Mouse (Mus musculus) left cerebral cortex, postnatal 36 days (tissue): ENCODE measurements at regions not wholly inside any gene's neighbourhood (a gene's known extent, or its start where the extent isn't known, plus 50 kb on each side); places are given as distances from the start of the nearest gene placed in this dataset.

ENCODE experiments used
- DNase-seq, 2 experiments: peaks; one replicate each; pipeline ENCODE4 v3.0.0; 2021 to 2022; ENCODE audit warnings: low spot score in 2 of 2, mixed read lengths in 1 of 2
- intact Hi-C: fragments of 180-260 bp; cut with DNase I; formaldehyde crosslinking; loops from one replicate; pipeline ENCODE4 v1.15.1; 2025

- DNase-seq, result no peak
- intact Hi-C loops, result no loop called here
These were observed 230.5 kb upstream of the Spdye4c start for GRCm38 (mm10) chr2:128360517-128360916.

GRCm38 (mm10) chr2:128361436-128361835 is 229.6 kb upstream of the Spdye4c start:
- DNase-seq, result no peak

GRCm38 (mm10) chr2:128364161-128364560 is 226.8 kb upstream of the Spdye4c start:
- DNase-seq, result no peak
- intact Hi-C loops, result no loop called here

More at GRCm38 (mm10) chr2:128361436-128361835, 229.6 kb upstream of the Spdye4c start:
- intact Hi-C loops, result no loop called here

- DNase-seq, result no peak
- intact Hi-C loops, result no loop called here
These were observed 226.0 kb upstream of the Spdye4c start for GRCm38 (mm10) chr2:128365004-128365403.

DNA sequence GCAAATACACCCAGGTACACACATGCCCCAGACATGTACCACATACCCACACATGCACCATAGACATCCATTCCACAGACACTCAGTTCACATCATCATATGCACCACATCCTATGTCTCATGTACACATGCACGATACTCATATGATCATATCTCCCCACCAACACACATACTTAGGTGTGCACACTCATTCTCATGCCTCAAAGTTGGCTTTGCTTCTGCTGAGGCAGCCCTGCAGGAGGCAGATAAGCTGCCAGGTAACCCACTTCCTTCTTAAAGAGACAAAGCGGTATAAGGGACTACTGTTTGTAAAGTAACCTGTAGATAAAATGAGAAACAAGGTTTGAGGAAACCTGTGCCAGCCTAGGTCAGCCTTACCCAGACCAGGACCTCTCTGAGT is 225.2 kb upstream of the Spdye4c start:
- DNase-seq, result no peak
- intact Hi-C loops, result no loop called here

DNA sequence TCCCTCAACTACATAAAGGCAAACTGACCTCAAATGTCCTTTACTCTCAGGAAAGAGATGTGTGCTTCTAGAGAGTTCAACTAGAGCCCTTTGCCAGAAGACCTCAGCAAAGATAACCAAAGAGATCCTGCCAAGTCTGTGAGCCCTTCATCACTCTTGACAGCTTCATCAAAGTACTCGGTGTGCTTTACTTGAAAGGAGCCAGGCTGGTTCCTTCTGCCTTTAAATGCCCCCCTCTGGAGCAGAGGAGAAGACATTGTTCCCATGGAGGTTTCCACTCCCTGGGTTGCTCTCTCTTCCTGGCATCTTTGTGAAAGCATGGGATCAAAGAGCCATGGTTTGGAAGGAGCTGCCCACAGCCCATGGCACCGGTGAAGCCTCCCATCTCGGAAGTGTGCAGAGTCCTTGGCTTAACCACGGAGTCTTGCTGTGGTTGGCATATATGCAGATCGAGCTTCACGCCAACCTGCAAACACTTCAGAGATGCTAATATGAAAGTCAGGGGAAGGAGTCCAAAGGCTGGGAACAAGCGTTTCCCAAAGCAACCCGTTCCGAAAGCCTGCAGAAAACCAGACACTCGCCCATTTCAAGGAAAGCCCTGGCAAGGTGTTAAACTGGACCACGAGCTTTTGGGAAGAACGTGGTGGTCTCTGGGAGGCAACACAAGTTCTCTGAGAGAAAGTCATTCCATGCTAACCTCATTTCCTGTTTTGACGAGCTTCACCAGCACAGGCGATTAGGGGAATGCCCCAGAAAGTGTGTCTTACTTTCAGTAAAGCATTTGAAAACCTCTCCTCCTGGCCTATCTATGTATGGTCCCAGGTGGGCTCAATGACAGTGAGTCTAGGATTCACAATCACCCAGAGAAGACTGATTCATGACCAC is 223.5 kb upstream of the Spdye4c start:
- intact Hi-C loops, result no loop called here
- no peak for DNase-seq

GRCm38 (mm10) chr2:128368534-128369273 is 222.3 kb upstream of the Spdye4c start:
- intact Hi-C loops, result no loop called here
- DNase-seq, result no peak

GRCm38 (mm10) chr2:128370821-128371220 is 220.2 kb upstream of the Spdye4c start:
- intact Hi-C loops, result no loop called here
- no peak for DNase-seq

GRCm38 (mm10) chr2:128372204-128372603 is 218.8 kb upstream of the Spdye4c start:
- intact Hi-C loops, result no loop called here
- no peak for DNase-seq

- intact Hi-C loops, result no loop called here
- DNase-seq, result no peak
These were observed 217.4 kb upstream of the Spdye4c start for GRCm38 (mm10) chr2:128373363-128374252.

GRCm38 (mm10) chr2:128374253-128374566 is 216.8 kb upstream of the Spdye4c start:
- no peak for DNase-seq
- intact Hi-C loops, result no loop called here

DNA sequence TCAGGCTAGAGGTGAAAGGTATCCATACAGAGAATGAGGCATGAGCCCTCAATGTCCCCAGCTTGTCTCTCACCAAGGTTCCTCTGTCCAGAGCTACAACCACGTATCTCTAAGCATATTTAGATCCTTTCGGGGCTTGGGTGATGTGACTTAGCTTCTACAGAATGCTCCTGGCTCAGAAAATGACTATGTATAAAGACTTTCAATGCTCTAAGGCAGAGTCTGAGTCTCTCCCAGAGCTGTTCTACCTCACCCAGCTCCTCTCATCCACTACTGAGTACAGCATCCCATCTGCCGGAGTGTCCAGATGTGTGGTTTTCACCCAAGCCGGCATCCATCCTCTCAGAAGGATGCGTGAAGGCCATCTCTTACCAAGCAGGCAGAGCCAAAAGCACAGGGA is 216.1 kb upstream of the Spdye4c start:
- no peak for DNase-seq
- intact Hi-C loops, result no loop called here

GRCm38 (mm10) chr2:128375827-128376226 is 215.2 kb upstream of the Spdye4c start:
- intact Hi-C loops, result no loop called here
- DNase-seq, result no peak

DNA sequence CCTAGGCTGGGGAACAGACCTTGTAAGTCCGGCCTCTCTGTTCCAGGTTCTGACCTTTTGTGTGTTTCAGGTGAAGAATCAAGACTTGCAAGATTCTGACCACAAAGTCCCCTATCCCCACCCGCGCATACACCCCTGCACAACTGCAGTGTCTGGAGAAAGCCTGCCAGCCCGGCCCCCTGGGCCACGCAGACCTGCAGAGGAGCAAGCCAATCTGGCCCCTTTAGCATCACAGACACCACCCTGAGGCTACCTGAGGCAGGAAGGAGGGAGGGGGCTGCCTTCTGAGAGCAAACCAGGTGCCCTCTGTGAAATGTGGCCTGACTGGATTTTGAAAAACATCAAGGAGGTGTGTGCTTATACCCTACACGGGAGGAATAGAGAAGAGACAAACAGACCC is 213.8 kb upstream of the Spdye4c start:
- DNase-seq, result no peak
- intact Hi-C loops, result no loop called here

DNA sequence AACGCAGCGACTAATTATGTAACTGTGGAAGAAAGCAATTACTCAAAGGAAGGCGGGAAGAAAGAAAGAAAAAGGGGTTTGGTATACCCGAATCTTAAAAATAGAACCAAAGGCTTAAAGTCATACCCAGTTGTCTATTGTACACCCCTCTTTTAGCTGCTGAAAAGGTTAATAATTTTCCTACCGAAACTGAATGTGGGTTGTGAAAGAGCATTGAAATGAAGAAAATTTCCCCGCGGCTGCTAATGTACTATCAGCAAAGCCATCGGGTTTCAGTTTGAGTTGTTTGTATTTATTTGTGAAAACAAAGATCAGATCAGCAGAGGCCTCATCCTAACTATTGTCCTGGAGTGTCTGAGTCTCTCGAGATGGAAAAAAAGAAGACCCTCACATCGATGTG is 213.3 kb upstream of the Spdye4c start:
- DNase-seq, result no peak
- intact Hi-C loops, result no loop called here

DNA sequence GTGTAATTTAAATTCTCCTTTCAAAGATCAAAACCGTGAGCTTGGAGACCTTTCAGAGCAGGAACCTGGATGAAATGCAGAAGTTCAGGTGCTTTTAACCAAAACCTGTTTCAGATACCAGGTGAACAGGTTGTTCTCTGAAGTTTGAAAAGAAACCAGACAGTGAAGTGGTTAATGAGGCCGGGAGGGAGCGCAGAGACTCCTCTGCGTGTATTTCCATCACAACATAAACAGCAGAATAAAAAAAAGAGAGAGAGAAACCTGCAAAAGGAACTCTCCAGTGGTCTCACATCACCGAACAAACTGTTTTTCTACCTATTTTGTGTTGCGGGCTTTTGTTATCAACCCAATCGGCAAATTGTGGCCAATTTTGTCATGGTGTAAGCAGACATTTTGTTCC is 212.6 kb upstream of the Spdye4c start:
- DNase-seq, result no peak
- intact Hi-C loops, result no loop called here

DNA sequence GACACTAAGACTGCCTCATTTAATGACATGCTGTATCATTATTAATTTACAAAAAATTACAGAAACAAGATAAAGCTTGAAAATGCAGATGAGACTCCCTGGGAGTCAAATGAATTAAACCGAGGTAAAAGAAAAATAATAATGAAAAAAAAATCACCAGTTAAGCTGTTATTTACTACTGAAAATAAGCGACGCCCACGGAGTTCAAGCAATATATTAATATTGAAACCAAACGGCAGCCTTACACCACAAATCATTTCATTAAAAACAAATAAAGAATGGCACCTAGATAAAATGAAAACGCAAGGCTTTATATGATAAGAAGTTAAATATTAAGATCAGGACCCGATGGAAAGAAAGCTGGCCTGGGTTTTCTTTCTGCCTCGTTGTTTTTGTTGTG is 211.9 kb upstream of the Spdye4c start:
- intact Hi-C loops, result no loop called here
- no peak for DNase-seq

DNA sequence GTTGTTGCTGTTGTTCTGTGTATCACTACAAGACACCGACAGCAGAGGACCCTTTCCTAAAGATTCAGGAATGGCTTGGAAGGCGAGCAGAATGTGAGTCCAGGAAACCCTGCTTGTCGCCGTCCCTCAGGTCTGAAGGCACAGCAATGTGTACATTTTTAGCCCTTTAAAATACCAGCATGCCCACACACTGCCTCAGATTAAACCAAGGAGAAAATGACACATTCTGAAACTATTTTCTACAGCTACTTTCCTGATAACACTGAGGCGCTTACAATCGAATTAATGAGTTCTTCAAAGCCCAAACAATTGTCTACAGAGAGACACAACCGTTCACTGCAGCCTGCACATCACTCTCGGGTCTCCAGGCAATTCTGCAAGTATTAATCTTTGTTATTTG is 211.5 kb upstream of the Spdye4c start:
- DNase-seq, result no peak
- intact Hi-C loops, result no loop called here

GRCm38 (mm10) chr2:128380581-128380980 is 210.4 kb upstream of the Spdye4c start:
- intact Hi-C loops, result no loop called here
- DNase-seq, result no peak

DNA sequence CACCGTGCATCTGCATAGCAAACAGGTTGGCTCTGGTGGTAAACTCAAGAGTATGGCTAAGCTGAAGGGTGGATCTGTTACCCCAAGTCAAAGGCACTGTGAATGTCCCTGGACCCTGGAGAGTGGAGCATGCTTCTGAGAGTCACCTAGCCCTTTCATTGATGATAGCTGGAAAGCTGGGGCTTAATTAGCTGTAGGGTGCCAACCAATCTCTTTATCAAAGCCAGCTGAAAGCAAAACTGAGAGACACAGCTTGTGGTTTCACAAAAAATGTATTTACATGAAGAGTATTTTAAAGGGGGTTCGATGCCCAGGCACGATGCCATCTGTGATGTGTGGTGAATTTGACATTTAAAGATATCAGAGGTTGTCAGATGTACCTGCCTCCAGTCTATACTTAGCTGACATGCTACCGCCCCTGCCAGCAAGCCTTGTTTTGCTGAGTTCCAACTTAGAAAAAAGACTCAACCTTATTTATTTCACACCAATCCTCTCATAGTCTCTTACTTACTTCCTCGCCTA is 209.3 kb upstream of the Spdye4c start:
- intact Hi-C loops, result no loop called here
- no peak for DNase-seq
